Mouse (Mus musculus): ENCODE measurements around the gene Cox11. TPM values are rescaled to one million over a fixed set of nuclear protein-coding genes. Genes with fewer than 3 reads are reported as not detected.
A peak's percentile ranks its signal among the peaks of the same experiment; 100 is the strongest.

Cox11 gene
- total RNA-seq (2022): 10 to 100 TPM; 19.1 to 24.1 (median 21.0) TPM

GRCm38 (mm10) chr11:90637440-90638311, at the start of gene Cox11, which contains the start of gene Stxbp4:
Gene Cox11 (plus strand): TSS chr11:90638173.
Gene Stxbp4 (minus strand): TSS chr11:90638084.
- peak; percentile 85 to 91 for DNase-seq (ENCODE audit: low spot score in 2 of 2)

- DNase-seq (ENCODE audit: low spot score in 2 of 2): no peak
These were observed 47.0 kb upstream of the Cox11 start for GRCm38 (mm10) chr11:90590996-90591395.

GRCm38 (mm10) chr11:90595826-90596225, 42.1 kb upstream of the Cox11 start:
- DNase-seq (ENCODE audit: low spot score in 2 of 2): no peak

- DNase-seq (ENCODE audit: low spot score in 2 of 2): no peak
These were observed 34.9 kb upstream of the Cox11 start for GRCm38 (mm10) chr11:90603066-90603465.

- DNase-seq (ENCODE audit: low spot score in 2 of 2): no peak
These were observed 25.9 kb upstream of the Cox11 start for GRCm38 (mm10) chr11:90612118-90612517.

GRCm38 (mm10) chr11:90614743-90615142, 23.2 kb upstream of the Cox11 start:
- DNase-seq (ENCODE audit: low spot score in 2 of 2): no peak

- no peak for DNase-seq (ENCODE audit: low spot score in 2 of 2)
These were observed 21.5 kb upstream of the Cox11 start for GRCm38 (mm10) chr11:90616431-90616830.

GRCm38 (mm10) chr11:90622044-90622443, 15.9 kb upstream of the Cox11 start:
- no peak for DNase-seq (ENCODE audit: low spot score in 2 of 2)

- no peak for DNase-seq (ENCODE audit: low spot score in 2 of 2)
These were observed 15.5 kb upstream of the Cox11 start for GRCm38 (mm10) chr11:90622500-90622899.

GRCm38 (mm10) chr11:90623477-90623876, 14.5 kb upstream of the Cox11 start:
- DNase-seq (ENCODE audit: low spot score in 2 of 2): no peak

- DNase-seq (ENCODE audit: low spot score in 2 of 2): no peak
These were observed 12.8 kb upstream of the Cox11 start for GRCm38 (mm10) chr11:90625174-90625573.

GRCm38 (mm10) chr11:90627751-90628150, 10.2 kb upstream of the Cox11 start:
- no peak for DNase-seq (ENCODE audit: low spot score in 2 of 2)

- no peak for DNase-seq (ENCODE audit: low spot score in 2 of 2)
These were observed 5.5 kb upstream of the Cox11 start for GRCm38 (mm10) chr11:90632480-90632879.

- peak; percentile 19 to 32 for DNase-seq (ENCODE audit: low spot score in 2 of 2)
These were observed 3.3 kb upstream of the Cox11 start for GRCm38 (mm10) chr11:90634661-90635060.

- no peak for DNase-seq (ENCODE audit: low spot score in 2 of 2)
These were observed 398 bp downstream of the Cox11 start for GRCm38 (mm10) chr11:90638312-90638830.

GRCm38 (mm10) chr11:90649777-90650176, 11.8 kb downstream of the Cox11 start:
- no peak for DNase-seq (ENCODE audit: low spot score in 2 of 2)

GRCm38 (mm10) chr11:90650231-90650885, 12.4 kb downstream of the Cox11 start:
- no peak for DNase-seq (ENCODE audit: low spot score in 2 of 2)

GRCm38 (mm10) chr11:90652603-90653002, 14.6 kb downstream of the Cox11 start:
- no peak for DNase-seq (ENCODE audit: low spot score in 2 of 2)

- DNase-seq (ENCODE audit: low spot score in 2 of 2): no peak
These were observed 19.6 kb downstream of the Cox11 start for GRCm38 (mm10) chr11:90657527-90657926.

GRCm38 (mm10) chr11:90660662-90661061, 22.7 kb downstream of the Cox11 start:
- DNase-seq (ENCODE audit: low spot score in 2 of 2): no peak

- no peak for DNase-seq (ENCODE audit: low spot score in 2 of 2)
These were observed 25.1 kb downstream of the Cox11 start for GRCm38 (mm10) chr11:90663052-90663451.

- DNase-seq (ENCODE audit: low spot score in 2 of 2): no peak
These were observed 25.8 kb downstream of the Cox11 start for GRCm38 (mm10) chr11:90663618-90664297.
